Mouse (Mus musculus): ENCODE results near the gene Cd244a.
A peak's percentile ranks its signal among the peaks of the same experiment; 100 is the strongest.

Cd244a gene

GRCm38 (mm10) chr1:171648840-171649239 is 89.8 kb downstream of the Cd244a start:
- DNase-seq (ENCODE audit: low spot score in 2 of 2) = no peak

- no peak for DNase-seq (ENCODE audit: low spot score in 2 of 2)
Observed at GRCm38 (mm10) chr1:171652734-171653133, 93.7 kb downstream of the Cd244a start, which contains the start of gene Slamf7. Gene Slamf7, minus strand, starts transcription at chr1:171653035.

- DNase-seq (ENCODE audit: low spot score in 2 of 2) = peak; percentile 38 to 59
Observed at GRCm38 (mm10) chr1:171658561-171658991, 99.6 kb downstream of the Cd244a start.

Measured in natural killer cell, adult 2 months (primary cell).